Mouse (Mus musculus) testis, postnatal 14 days (tissue): Measurements from ENCODE around the gene Ccnk.
A peak's percentile ranks its signal among the peaks of the same experiment; 100 is the strongest.

Experiments used
- DNase-seq: peaks from one replicate; pipeline ENCODE4 v3.0.0; 2021; ENCODE audit warnings: low spot score

The Ccnk gene

GRCm38 (mm10) chr12:108246759-108247500 lies 67.6 kb downstream of the Ccnk start:
- no peak for DNase-seq

DNA sequence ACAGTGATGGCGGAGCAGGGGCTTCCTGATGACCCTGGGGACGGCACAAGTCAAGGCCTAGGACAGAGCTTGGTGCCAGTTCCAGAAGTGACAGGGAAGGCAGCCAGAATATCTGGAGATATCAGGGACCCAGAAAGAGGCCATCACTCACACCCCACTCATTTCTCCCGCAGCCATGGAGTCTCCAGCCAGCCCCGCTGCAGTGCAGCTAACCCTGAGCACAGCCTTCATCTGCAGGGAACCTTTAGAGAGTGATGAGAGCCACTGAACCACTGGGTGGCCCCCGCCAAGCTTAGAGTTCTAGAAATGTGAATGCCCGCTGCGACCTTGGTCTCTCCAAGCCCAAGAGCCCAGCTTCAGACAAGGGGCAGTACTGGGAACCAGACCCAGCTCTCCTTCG lies 69.6 kb downstream of the Ccnk start:
- DNase-seq, result no peak

DNA sequence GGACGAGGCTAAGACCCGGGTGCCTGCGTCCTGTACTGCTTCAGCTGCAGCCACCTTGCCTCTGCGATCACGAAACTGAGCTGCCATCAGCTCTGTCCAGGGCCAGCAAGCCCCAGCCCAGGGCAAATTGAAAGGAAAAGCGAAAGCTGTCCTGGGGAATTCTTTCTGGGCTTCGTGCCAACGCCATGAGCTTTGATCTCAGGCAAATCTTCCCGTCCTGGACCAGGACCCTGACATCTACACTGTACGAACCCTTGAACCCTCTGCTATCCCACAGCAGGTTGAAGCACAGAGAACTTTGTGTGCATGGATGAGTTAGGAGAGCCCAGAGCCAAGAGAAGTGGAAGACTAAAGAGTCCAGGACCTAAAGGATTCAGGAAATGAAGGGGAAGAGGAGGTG lies 70.1 kb downstream of the Ccnk start:
- DNase-seq, result peak; percentile 39

GRCm38 (mm10) chr12:108251034-108251792 lies 71.8 kb downstream of the Ccnk start:
- no peak for DNase-seq

DNA sequence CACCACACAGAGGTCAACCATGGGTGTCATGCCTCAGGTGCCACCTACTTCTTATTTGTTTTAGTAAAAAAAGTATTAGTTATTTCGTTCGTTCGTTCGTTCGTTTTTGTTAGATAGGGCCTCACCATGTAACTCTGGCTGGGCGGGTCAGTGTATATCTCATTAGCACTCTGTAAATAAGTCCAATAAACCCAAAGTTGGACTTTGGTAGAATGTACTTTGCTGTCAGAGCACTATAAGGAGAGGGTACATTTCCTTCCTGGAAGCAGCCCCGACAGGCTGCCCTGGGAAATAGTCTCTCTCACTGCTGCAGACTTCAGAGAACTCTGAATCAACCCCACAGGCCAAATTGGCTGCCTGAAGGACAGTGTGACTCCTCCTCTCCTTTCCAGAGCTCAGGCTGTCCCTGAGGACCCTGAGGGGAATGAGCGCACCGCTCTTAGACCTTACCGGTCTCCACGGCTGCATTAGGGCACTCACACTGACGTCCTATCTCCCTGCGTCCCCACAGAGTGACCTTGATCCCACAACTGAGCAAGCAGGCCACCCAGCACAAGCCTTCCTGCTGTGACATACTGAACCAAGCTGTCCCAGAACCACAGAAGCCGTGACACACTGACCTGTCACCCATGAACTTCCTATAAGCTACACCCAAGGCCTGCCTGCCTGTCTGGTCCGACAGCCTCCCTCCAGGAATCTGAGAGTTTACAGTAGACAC lies 72.6 kb downstream of the Ccnk start:
- no peak for DNase-seq
